Mouse (Mus musculus): Measurements from ENCODE around the gene Nat8f7. TPM values are rescaled to one million over a fixed set of nuclear protein-coding genes. Genes with fewer than 3 reads are reported as not detected.
"Not testable (repeated sequence)": the region's sequence is repeated elsewhere in the genome, so short reads cannot be mapped to it uniquely, and the experiment has no call there.

Nat8f7 gene
- under 1 TPM in 1 of 4 experiments, not detected in 3; 0.18 TPM for total RNA-seq (2022)

DNA sequence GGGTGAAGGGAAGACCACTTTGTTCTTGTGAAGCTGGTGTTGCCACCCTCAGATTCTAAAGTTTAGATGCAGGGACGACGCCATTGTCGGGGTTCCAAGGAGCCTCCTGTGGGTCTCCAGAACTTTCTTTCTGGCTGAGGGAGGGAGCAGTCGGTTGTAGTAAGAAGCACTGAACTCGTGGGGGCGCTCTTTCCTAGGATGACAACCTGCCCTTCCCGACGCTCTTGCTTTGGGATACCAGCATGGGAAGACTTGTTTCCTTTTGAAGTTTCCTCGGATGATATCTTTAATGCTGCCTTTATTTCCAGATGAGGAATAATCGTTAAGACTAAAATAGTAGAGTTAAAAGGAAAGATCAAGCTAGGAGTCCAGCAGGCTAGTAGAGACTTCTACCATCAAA is at the start of gene Nat8f7:
TSS of gene Nat8f7 (minus strand) at position 101 of the 400 bp plus-strand sequence.
- not testable (repeated sequence) for DNase-seq (ENCODE audit: low spot score in 2 of 2)

- not testable (repeated sequence) for DNase-seq (ENCODE audit: low spot score in 2 of 2)
These were observed 49.7 kb upstream of the Nat8f7 start for GRCm38 (mm10) chr6:85762678-85763077.

DNA sequence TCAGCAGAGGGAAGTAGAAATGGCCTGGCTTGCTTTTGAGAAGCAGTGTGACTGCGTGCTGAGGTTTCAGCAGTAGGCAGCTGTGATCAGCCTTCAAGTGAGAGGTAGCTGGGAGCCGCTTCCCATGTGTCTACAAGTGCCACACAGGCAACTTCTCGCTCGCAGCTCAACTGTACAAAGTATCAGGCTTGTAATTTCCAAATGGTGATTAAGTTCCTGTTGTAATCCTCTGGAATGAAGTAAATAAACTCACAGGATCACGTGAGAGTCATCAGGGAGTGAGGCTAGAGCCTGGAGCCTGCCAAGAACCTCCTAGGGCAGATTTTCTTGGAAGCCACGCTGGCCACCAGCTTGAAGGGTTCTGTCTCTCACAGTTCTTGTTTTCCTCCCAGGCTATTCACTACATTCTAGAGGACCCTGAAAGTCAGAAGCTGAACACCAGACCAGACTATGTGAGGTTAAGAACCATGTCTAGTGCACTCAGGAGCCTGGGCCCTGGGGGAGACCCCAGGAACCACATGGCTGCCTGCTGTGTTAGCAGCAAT is 42.8 kb upstream of the Nat8f7 start:
- DNase-seq (ENCODE audit: low spot score in 2 of 2) = peak in 1 of 2 experiments; percentile 3

DNA sequence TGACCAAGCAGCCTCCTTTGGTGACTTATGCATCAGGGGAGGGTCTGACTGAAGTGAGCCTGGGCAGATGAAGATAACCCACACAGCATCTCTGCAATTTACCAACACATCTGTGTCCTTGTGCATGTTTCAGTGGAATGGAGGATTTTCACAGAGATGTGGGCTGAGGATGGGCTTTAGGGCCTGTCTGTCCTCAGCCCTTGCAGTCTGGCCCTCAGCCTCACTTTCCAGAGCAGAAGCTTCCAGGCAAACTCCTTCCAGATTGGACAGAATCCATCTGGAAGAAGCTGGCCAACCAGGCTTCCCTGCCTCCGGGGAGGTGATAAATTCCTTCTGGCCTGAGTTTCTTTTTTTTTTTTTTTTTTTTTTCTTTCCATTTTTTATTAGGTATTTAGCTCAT is 3.4 kb downstream of the Nat8f7 start:
- not testable (repeated sequence) for DNase-seq (ENCODE audit: low spot score in 2 of 2)

DNA sequence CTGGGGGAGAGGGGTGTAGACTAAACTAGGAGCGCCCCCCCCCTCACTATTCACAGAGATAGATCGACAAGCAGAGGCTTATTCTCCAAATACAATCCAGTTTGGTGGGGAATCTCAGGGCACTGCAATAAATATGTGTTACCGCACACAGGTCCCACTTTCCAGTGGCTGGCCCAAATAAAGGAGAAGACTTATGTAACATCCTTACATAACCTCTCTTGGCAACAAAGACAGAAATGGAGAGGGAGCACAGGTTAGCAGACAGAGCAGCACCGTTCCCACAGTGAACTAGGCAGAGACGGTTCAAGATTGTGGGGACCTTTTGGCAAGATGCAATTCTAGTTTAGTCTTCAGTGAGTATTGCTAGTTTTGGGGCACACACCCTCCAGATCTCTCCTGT is 3.8 kb downstream of the Nat8f7 start:
- DNase-seq (ENCODE audit: low spot score in 2 of 2) = not testable (repeated sequence)

DNA sequence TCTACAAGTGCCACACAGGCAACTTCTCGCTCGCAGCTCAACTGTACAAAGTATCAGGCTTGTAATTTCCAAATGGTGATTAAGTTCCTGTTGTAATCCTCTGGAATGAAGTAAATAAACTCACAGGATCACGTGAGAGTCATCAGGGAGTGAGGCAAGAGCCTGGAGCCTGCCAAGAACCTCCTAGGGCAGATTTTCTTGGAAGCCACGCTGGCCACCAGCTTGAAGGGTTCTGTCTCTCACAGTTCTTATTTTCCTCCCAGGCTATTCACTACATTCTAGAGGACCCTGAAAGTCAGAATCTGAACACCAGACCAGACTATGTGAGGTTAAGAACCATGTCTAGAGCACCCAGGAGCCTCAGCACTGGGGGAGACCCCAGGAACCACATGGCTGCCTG is 11.1 kb downstream of the Nat8f7 start:
- peak; percentile 9 to 30 for DNase-seq (ENCODE audit: low spot score in 2 of 2)

Small RNA genes lying within 50 kb of the gene (microRNA-seq; reads per million reads assigned to microRNA genes)
- not detected for gene Gm27317

Other genes starting within 250 kb of the Nat8f7 start
- gene Fbxo41, start 210.2 kb downstream of the Nat8f7 start, total RNA-seq (2022) = not detected
- not detected for gene Egr4, start 199.6 kb downstream of the Nat8f7 start, total RNA-seq (2022)
- gene Alms1, start 125.7 kb downstream of the Nat8f7 start, total RNA-seq (2022) = under 1 TPM; 0.53 to 0.80 (median 0.66) TPM
- under 1 TPM in 2 of 4 experiments, not detected in 2; 0.18 to 0.24 TPM for gene Nat8f3, start 52.5 kb upstream of the Nat8f7 start, total RNA-seq (2022)
- gene Nat8f6, start 107.7 kb upstream of the Nat8f7 start, total RNA-seq (2022) = not detected
- gene Nat8f5, start 107.8 kb upstream of the Nat8f7 start, total RNA-seq (2022) = not detected
- not detected for gene Nat8, start 118.9 kb upstream of the Nat8f7 start, total RNA-seq (2022)
- under 1 TPM in 1 of 4 experiments, not detected in 3; 0.13 TPM for gene Nat8f2, start 156.0 kb upstream of the Nat8f7 start, total RNA-seq (2022)
- under 1 TPM in 1 of 4 experiments, not detected in 3; 0.13 TPM for gene Nat8f4, start 191.7 kb upstream of the Nat8f7 start, total RNA-seq (2022)
- gene Tprkb, start 198.7 kb upstream of the Nat8f7 start, total RNA-seq (2022) = 10 to 100 TPM; 17.1 to 24.6 (median 20.0) TPM
- 1 to 10 TPM; 1.3 to 2.8 (median 1.9) TPM for gene Nat8f1, start 202.5 kb upstream of the Nat8f7 start, total RNA-seq (2022)
- gene Dusp11, start 248.5 kb upstream of the Nat8f7 start, total RNA-seq (2022) = 10 to 100 TPM; 19.5 to 23.2 (median 22.1) TPM